Mouse (Mus musculus): ENCODE results near the gene Gm9112. TPM values are rescaled to one million over a fixed set of nuclear protein-coding genes. Genes with fewer than 3 reads are reported as not detected.
"Not testable (repeated sequence)": the region's sequence is repeated elsewhere in the genome, so short reads cannot be mapped to it uniquely, and the experiment has no call there.

The Gm9112 gene
- not detected for total RNA-seq (2021)
- long read RNA-seq, experiment 1, result 0 reads
- long read RNA-seq, experiment 2, result 0 reads

GRCm38 (mm10) chrX:102707535-102707934 is at the start of gene Gm9112, which contains the start of gene Dmrtc1b:
Gene Gm9112, minus strand, starts transcription at chrX:102707635.
Gene Dmrtc1b, plus strand, starts transcription at chrX:102707865.
- intact Hi-C loops (cut with DNase I), result not testable (repeated sequence)

GRCm38 (mm10) chrX:102724226-102724625 is 16.8 kb upstream of the Gm9112 start:
- intact Hi-C loops (cut with DNase I); DNase-seq: not testable (repeated sequence)

More at GRCm38 (mm10) chrX:102707535-102707934, at the start of gene Gm9112, which contains the start of gene Dmrtc1b:
- not testable (repeated sequence) for DNase-seq

GRCm38 (mm10) chrX:102700636-102701035 is 6.8 kb downstream of the Gm9112 start:
- DNase-seq; intact Hi-C loops (cut with DNase I): not testable (repeated sequence)

GRCm38 (mm10) chrX:102689252-102689651 is 18.2 kb downstream of the Gm9112 start:
- intact Hi-C loops (cut with DNase I); DNase-seq: not testable (repeated sequence)

GRCm38 (mm10) chrX:102686872-102687271 is 20.6 kb downstream of the Gm9112 start, which contains the start of gene Gm3880:
Gene Gm3880, minus strand, starts transcription at chrX:102686972.
- intact Hi-C loops (cut with DNase I); DNase-seq: not testable (repeated sequence)

- DNase-seq; intact Hi-C loops (cut with DNase I): not testable (repeated sequence)
Observed at GRCm38 (mm10) chrX:102684706-102685105, 22.7 kb downstream of the Gm9112 start.

- no peak for DNase-seq
Observed at GRCm38 (mm10) chrX:102666641-102667040, 40.8 kb downstream of the Gm9112 start.

GRCm38 (mm10) chrX:102660712-102661111 is 46.7 kb downstream of the Gm9112 start:
- intact Hi-C loops (cut with DNase I), result no loop called here
- peak in 1 of 2 experiments; percentile 17 for DNase-seq

More at GRCm38 (mm10) chrX:102666641-102667040, 40.8 kb downstream of the Gm9112 start:
- intact Hi-C loops (cut with DNase I), result no loop called here

Other genes starting within 250 kb of the Gm9112 start
- 1 to 10 TPM; 2.9 to 4.0 TPM for gene Hdac8, start 202.3 kb downstream of the Gm9112 start, total RNA-seq (2021)
- 100 to 1,000 TPM; 451 to 641 TPM for gene Phka1, start 63.4 kb downstream of the Gm9112 start, total RNA-seq (2021)
- gene Gm3880, start 20.7 kb downstream of the Gm9112 start, total RNA-seq (2021), result not detected
- not detected for gene Dmrtc1b, start 230 bp upstream of the Gm9112 start, total RNA-seq (2021)
- not detected for gene Dmrtc1c1, start 95.3 kb upstream of the Gm9112 start, total RNA-seq (2021)
- not detected for gene Dmrtc1c2, start 147.0 kb upstream of the Gm9112 start, total RNA-seq (2021)
- not detected for gene 1700031F05Rik, start 160.3 kb upstream of the Gm9112 start, total RNA-seq (2021)
- not detected for gene Dmrtc1a, start 201.1 kb upstream of the Gm9112 start, total RNA-seq (2021)
- gene 1700011M02Rik, start 201.3 kb upstream of the Gm9112 start, total RNA-seq (2021), result not detected
- gene 1700018G05Rik, start 220.7 kb upstream of the Gm9112 start, total RNA-seq (2021), result not detected